Mouse (Mus musculus): ENCODE data around the gene Bahd1. TPM values are rescaled to one million over a fixed set of nuclear protein-coding genes. Genes with fewer than 3 reads are reported as not detected.
A peak's percentile ranks its signal among the peaks of the same experiment; 100 is the strongest.

The Bahd1 gene
- total RNA-seq (2015; ENCODE audit: low replicate concordance) (7.6 and 8.8 TPM in 2 replicates), total RNA-seq (2017; ENCODE audit: low replicate concordance) (14.5 and 15.1 TPM in 2 replicates)

DNA sequence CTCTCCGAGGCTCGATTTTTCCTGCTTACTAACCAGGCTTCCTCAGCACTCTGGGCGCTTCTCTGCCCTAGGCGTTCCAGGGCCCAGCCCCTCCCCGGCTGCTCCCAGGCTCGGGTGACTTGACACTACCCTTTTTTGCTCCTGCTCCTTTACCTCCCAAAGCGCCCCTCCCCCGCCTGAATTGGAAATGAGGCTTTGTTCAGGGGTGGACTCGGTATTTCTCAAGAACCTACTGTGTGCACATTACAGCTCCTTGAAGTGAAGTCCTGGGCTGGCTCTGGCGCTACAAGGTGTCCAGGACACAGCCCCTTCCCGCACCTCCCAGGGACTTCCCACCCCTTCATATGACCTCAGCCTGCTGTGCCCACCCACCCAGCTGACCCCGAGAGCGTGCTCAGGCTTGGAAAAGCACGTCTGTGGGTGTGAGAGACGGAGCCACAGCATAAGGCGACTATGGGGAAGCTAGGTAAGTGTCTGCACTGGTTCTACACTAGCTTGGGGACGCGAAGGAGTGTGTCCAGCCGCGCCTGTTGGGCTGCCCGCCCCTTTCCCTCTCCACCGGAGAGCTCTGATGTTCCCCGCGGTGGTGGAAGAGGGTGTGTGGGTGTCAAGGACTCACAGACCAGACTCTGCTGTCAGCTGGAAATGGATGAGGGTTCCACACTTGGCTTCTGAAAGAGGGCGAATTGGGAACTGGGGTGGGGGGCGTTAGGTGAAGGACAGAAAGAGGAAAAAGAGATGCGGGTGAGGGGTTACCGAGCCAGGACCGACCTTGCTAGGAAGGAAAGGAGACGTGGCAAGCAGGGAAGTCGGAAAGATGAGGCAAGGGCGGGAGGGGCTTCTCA is at the start of gene Bahd1:
Bahd1 (plus strand) TSS at position 397 of the 845 bp plus-strand sequence.
- ATAC-seq (replicated peaks; ENCODE audit: low FRiP score, poor library complexity, severe bottlenecking) = no peak

GRCm38 (mm10) chr2:118851756-118852155 is 48.4 kb upstream of the Bahd1 start:
- no peak for ATAC-seq (replicated peaks; ENCODE audit: low FRiP score, poor library complexity, severe bottlenecking)

- peak; percentile 100 for ATAC-seq (replicated peaks; ENCODE audit: low FRiP score, poor library complexity, severe bottlenecking)
Observed at GRCm38 (mm10) chr2:118861454-118862339, 38.5 kb upstream of the Bahd1 start, which contains the start of gene Ivd. Gene Ivd (plus strand): TSS chr2:118861954.

- no peak for ATAC-seq (replicated peaks; ENCODE audit: low FRiP score, poor library complexity, severe bottlenecking)
Observed at GRCm38 (mm10) chr2:118862340-118862675, 37.9 kb upstream of the Bahd1 start.

- ATAC-seq (replicated peaks; ENCODE audit: low FRiP score, poor library complexity, severe bottlenecking) = no peak
Observed at GRCm38 (mm10) chr2:118870601-118871000, 29.6 kb upstream of the Bahd1 start.

DNA sequence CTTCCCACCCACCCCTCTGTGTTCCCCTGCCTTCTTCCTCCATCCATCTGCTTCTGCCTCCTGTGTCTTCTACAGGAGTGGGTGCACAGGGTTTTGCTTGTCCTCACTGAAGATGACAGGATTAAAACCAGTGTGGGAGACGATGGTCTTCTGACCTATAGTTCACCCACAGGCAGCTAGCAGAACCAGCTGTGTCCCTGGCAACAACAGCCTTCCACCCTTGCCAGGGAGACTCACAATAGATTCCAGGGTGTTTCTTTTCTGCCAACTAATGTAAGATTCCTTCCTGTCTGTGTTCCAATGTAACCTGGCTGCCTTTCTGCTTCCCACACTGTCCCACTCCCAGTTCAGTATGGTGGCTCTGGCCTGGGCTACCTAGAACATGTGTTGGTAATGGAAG is 29.1 kb upstream of the Bahd1 start:
- ATAC-seq (replicated peaks; ENCODE audit: low FRiP score, poor library complexity, severe bottlenecking) = no peak

- no peak for ATAC-seq (replicated peaks; ENCODE audit: low FRiP score, poor library complexity, severe bottlenecking)
Observed at GRCm38 (mm10) chr2:118873018-118873417, 27.2 kb upstream of the Bahd1 start.

GRCm38 (mm10) chr2:118873890-118874430 is 26.2 kb upstream of the Bahd1 start:
- no peak for ATAC-seq (replicated peaks; ENCODE audit: low FRiP score, poor library complexity, severe bottlenecking)

DNA sequence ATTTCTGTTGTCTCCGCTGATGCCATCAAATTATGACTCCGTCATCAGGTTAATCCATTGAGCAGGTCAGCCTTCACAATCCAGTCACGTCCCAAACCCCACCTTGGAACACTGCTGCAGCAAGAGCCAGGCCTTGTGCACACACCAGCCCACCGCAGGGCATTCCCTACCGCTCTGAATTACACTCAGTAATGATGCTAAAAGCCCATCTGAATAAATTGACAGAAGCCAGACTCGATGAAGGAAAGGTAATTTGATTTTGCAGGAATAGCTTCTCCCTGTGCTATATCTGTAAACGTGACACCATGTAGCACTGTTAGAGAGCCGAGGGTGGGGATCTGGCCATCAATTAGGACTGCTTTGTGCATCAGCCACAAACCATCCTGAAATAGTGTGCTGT is 24.9 kb upstream of the Bahd1 start:
- no peak for ATAC-seq (replicated peaks; ENCODE audit: low FRiP score, poor library complexity, severe bottlenecking)

DNA sequence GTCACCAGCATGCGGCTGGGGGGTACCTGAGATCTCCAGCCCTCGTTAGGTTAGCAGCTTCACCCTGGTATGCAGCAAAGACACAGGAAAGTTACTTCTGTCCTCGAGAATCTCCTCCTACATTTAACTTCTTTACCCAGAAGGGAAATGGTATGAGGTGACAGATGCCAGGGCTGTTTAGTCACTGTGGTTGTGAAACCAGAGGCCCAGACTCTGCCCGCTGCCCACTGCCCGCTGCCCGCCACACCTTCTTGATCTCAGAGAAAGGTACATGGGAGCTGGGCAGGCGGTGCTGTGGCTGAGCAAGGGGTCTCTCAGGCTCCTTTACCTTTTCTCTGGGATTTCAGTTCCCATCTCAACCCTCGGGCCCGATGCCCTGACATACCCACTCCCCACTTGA is 23.7 kb upstream of the Bahd1 start:
- no peak for ATAC-seq (replicated peaks; ENCODE audit: low FRiP score, poor library complexity, severe bottlenecking)

- ATAC-seq (replicated peaks; ENCODE audit: low FRiP score, poor library complexity, severe bottlenecking) = no peak
Observed at GRCm38 (mm10) chr2:118881019-118881418, 19.2 kb upstream of the Bahd1 start.

- no peak for ATAC-seq (replicated peaks; ENCODE audit: low FRiP score, poor library complexity, severe bottlenecking)
Observed at GRCm38 (mm10) chr2:118881956-118882355, 18.2 kb upstream of the Bahd1 start.

GRCm38 (mm10) chr2:118882840-118883679 is 17.1 kb upstream of the Bahd1 start:
- peak; percentile 71 for ATAC-seq (replicated peaks; ENCODE audit: low FRiP score, poor library complexity, severe bottlenecking)

DNA sequence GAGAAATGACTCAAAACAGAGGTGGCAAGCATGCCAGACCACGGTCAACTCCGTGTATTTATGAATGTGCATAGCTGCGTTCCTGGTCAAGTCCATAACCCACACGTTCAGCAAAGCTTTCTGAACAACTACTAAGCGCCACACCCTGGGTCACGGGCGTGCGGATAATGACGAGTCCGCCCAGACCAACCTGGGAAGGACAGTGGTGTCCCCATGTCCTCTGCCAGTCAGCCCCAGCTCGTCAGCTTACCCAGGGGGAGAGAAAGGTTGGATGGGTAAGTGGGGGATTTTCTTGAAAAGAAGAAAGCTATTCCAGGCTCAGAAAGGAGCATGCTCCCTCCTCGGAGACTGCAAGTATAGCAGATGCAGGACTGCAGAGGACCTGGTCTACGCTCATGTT is 12.7 kb upstream of the Bahd1 start:
- peak; percentile 46 for ATAC-seq (replicated peaks; ENCODE audit: low FRiP score, poor library complexity, severe bottlenecking)

- peak; percentile 70 for ATAC-seq (replicated peaks; ENCODE audit: low FRiP score, poor library complexity, severe bottlenecking)
Observed at GRCm38 (mm10) chr2:118887845-118888548, 12.2 kb upstream of the Bahd1 start.

DNA sequence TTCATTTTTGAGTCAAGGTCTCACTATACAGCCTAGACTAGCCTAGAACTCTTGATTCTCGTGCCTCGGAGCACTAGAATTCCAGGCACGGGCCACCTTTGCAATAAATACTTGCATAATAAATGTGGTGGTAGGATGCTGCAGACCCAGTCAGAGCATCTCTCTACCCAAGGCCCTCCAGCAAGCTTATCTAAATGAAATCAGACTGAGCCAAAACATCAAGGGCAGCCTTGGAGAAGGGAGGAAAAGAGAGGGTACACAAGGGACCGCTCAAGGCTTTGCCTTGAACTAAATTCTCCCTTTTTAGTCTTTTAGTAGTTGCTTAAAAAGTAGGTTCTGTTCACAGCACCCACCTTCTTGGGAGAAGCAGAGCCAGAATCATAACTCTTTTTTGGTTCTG is 9.0 kb upstream of the Bahd1 start:
- no peak for ATAC-seq (replicated peaks; ENCODE audit: low FRiP score, poor library complexity, severe bottlenecking)

- no peak for ATAC-seq (replicated peaks; ENCODE audit: low FRiP score, poor library complexity, severe bottlenecking)
Observed at GRCm38 (mm10) chr2:118895990-118896913, 3.9 kb upstream of the Bahd1 start.

DNA sequence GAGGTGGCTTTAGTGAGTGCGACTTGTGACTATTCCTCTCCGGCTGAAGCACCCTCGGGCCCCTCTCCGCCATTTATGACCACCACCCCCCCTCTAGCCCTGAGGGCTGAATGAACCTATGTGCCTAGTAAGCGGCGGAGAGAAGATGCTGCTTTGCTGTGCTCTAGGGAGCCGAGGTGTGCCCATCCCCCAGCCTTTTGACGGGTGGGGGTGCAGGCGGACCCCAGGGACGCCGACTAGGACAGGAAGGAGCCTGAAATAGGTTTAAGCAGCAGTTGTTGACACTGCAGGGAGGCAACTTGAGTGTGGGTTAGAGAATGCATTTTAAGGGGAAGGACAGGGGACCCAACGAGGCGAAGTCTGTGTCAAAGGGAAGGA is 3.3 kb upstream of the Bahd1 start:
- ATAC-seq (replicated peaks; ENCODE audit: low FRiP score, poor library complexity, severe bottlenecking) = no peak
